Mouse (Mus musculus): ENCODE measurements around the gene Corin.

- TF ChIP-seq POLR2A (IDR thresholded peaks at IDR 0.05; ENCODE audit: insufficient read length, low read depth) (no peak), E2F4 (IDR thresholded peaks at IDR 0.05; ENCODE audit: insufficient read depth) (no peak), REST (IDR thresholded peaks at IDR 0.05; ENCODE audit: insufficient read depth, insufficient read length) (no peak), MAX (IDR thresholded peaks at IDR 0.05; ENCODE audit: low read depth) (no peak), USF1 (IDR thresholded peaks at IDR 0.05; ENCODE audit: low read depth) (no peak), POLR2AphosphoS2 (IDR thresholded peaks at IDR 0.05; ENCODE audit: insufficient read length, low read depth) (no peak)
Observed at GRCm38 (mm10) chr5:72403376-72403775, 100.9 kb downstream of the Corin start.
